Mouse (Mus musculus): Measurements from ENCODE around the gene Bptf.
"Not testable (repeated sequence)": the region's sequence is repeated elsewhere in the genome, so short reads cannot be mapped to it uniquely, and the experiment has no call there.

The Bptf gene

DNA sequence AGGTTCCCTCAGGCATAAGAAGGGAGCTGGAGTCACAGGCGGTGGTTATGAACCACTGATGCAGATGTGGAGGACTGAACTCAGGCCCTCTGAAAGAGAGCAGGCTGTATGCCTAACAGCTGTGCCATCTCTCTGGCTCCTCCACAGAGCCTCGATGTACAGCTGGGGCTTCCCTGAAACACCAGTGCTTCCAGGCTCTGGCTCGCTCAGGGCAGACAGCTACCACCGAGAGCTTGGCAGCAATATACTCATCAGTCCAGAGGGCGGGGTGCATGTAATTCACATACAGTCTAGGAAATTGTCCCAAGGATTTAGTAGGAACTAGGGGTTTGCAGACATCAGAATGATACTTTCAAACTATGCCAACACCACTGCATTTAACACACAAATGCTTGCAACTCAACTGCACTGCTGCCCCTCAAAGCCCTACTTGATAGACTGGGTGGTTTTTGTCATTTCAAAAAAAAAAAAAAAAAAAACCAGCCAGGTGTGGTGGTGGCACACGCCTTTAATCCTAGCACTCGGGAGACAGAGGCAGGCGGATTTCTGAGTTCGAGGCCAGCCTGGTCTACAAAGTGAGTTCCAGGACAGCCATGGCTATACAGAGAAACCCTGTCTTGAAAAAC lies 145.8 kb downstream of the Bptf start:
- not testable (repeated sequence) for DNase-seq (ENCODE audit: low spot score)

Data from c-Kit-positive CD71-positive TER-119-positive erythroid progenitor cells, embryonic 14.5 days (primary cell).